In genomic region chr17:90455904-90456303, GRCm38 (mm10) we compare ENCODE assay signal across 8 mouse cellular contexts.
DNase-seq lines count a peak whose midpoint lies in the region; ATAC-seq lines count a peak whose summit lies in the region.

No protein-coding gene starts in this region.

- WGBS in lung, embryonic 15.5 days: 2% methylated on average over 13 of the region's 13 CpGs
- 0% methylated on average over 13 of the region's 13 CpGs for WGBS in neural tube, embryonic 13.5 days

- H3K4me2 ChIP-seq in lung, embryonic 15.5 days: peak overlapping the region; percentile 83
- H3K4me2 ChIP-seq in neural tube, embryonic 13.5 days: peak overlapping the region; percentile 77

- H3K36me3 ChIP-seq in lung, embryonic 15.5 days: no peaks in the 10 kb centered on the region
- no peaks in the 10 kb centered on the region for H3K36me3 ChIP-seq in neural tube, embryonic 13.5 days

- DNase-seq in lung, postnatal 10 days: no peak
- DNase-seq in cerebellum, postnatal 36 days: peak; percentile 68 to 72
- DNase-seq in frontal cortex, postnatal 36 days (ENCODE audit: low spot score in 2 of 2): peak; percentile 67 to 82
- peak; percentile 59 for DNase-seq in left cerebral cortex, postnatal 4 days
- DNase-seq in heart, postnatal 4 days: no peak

- H3K4me1 ChIP-seq in lung, embryonic 15.5 days: peaks cover 17% of the 10 kb centered on the region
- H3K4me1 ChIP-seq in neural tube, embryonic 13.5 days (replicated peaks): peaks cover 19% of the 10 kb centered on the region

- ATAC-seq in lung, embryonic 15.5 days (ENCODE audit: borderline replicate concordance, extremely low read depth, low FRiP score, low TSS enrichment): peak; percentile 66; the same call in 1 of the 2 replicates
- ATAC-seq in neural tube, embryonic 13.5 days (ENCODE audit: low read depth): peak; percentile 68
- no peak for ATAC-seq in erythroid progenitor cell, adult 5-6 weeks (replicated peaks; ENCODE audit: low FRiP score, poor library complexity, severe bottlenecking)

- no peak overlapping the region for H3K9ac ChIP-seq in lung, embryonic 15.5 days
- H3K9ac ChIP-seq in neural tube, embryonic 13.5 days: peak overlapping the region; percentile 90

- intact Hi-C loops in left cerebral cortex, postnatal 4 days (cut with DNase I): loop anchor here (10.0 kb wide), 1 partner anchor 129 kb away; no protein-coding TSS in a partner anchor

- H3K27ac ChIP-seq in lung, embryonic 15.5 days: no peak overlapping the region
- peak overlapping the region; percentile 94 for H3K27ac ChIP-seq in neural tube, embryonic 13.5 days (replicated peaks)

- H3K27me3 ChIP-seq in lung, embryonic 15.5 days: peaks cover 38% of the 10 kb centered on the region
- peaks cover 3% of the 10 kb centered on the region; the same call in 1 of the 2 replicates for H3K27me3 ChIP-seq in neural tube, embryonic 13.5 days

- peak overlapping the region; percentile 41 for H3K4me3 ChIP-seq in lung, embryonic 15.5 days
- peak overlapping the region; percentile 76 for H3K4me3 ChIP-seq in neural tube, embryonic 13.5 days

- H3K9me3 ChIP-seq in lung, embryonic 15.5 days: no peaks in the 10 kb centered on the region
- H3K9me3 ChIP-seq in neural tube, embryonic 13.5 days: no peaks in the 10 kb centered on the region

Comparison
In these comparisons a context has a peak if more than half of its experiments do, and no peak if none do; other contexts are left out.
1. DNase-seq: peak in cerebellum, postnatal 36 days (2 of 2), frontal cortex, postnatal 36 days (2 of 2) and left cerebral cortex, postnatal 4 days (single experiment); none in lung, postnatal 10 days (single experiment) and heart, postnatal 4 days (single experiment).